Comparison of ENCODE assay signal across 9 mouse cellular contexts in genomic region chr11:52230694-52231093, GRCm38 (mm10). TPM values are rescaled to one million over a fixed set of nuclear protein-coding genes. Genes with fewer than 3 reads are reported as not detected.
DNase-seq lines count a peak whose midpoint lies in the region; ATAC-seq lines count a peak whose summit lies in the region.
"Had no signal": no experiment of that assay in that cellular context is flagged by ENCODE, and none has a peak within 500 bp of the region (broad histone marks: within the 10 kb centered on the region; RNA-seq: fewer than 3 reads in every experiment).

No protein-coding gene starts in this region.

- peak overlapping the region; percentile 93 for H3K4me3 ChIP-seq in kidney, embryonic 16.5 days (ENCODE audit: low read length)
- no peak overlapping the region for H3K4me3 ChIP-seq in forebrain, embryonic 11.5 days (ENCODE audit: low read depth, low read length)
- H3K4me3 ChIP-seq in limb, embryonic 12.5 days (replicated peaks) = peak overlapping the region; percentile 95
- peak overlapping the region; percentile 98 for H3K4me3 ChIP-seq in neural tube, embryonic 13.5 days

- no peaks in the 10 kb centered on the region for H3K36me3 ChIP-seq in kidney, embryonic 16.5 days (ENCODE audit: insufficient read depth, low read length)
- H3K36me3 ChIP-seq in forebrain, embryonic 11.5 days (ENCODE audit: control insufficient read depth, insufficient read depth, low read length) = no peaks in the 10 kb centered on the region
- H3K36me3 ChIP-seq in limb, embryonic 12.5 days = peaks cover 3% of the 10 kb centered on the region; the same call in 1 of the 2 replicates
- H3K36me3 ChIP-seq in neural tube, embryonic 13.5 days = peaks cover 1% of the 10 kb centered on the region; the same call in 1 of the 2 replicates

- no peak for ATAC-seq in kidney, embryonic 16.5 days (ENCODE audit: low FRiP score, low TSS enrichment)
- ATAC-seq in forebrain, embryonic 11.5 days (replicated peaks; ENCODE audit: low FRiP score) = no peak
- no peak for ATAC-seq in limb, embryonic 12.5 days (ENCODE audit: insufficient number of reproducible peaks, insufficient read depth, low FRiP score, low TSS enrichment, low read depth)
- no peak for ATAC-seq in neural tube, embryonic 13.5 days (ENCODE audit: low read depth)

- WGBS in kidney, embryonic 16.5 days = 44% methylated on average over 5 of the region's 5 CpGs
- 63% methylated on average over 5 of the region's 5 CpGs for WGBS in forebrain, embryonic 11.5 days
- 48% methylated on average over 5 of the region's 5 CpGs for WGBS in limb, embryonic 12.5 days
- 64% methylated on average over 5 of the region's 5 CpGs for WGBS in neural tube, embryonic 13.5 days

- H3K27ac ChIP-seq in kidney, embryonic 16.5 days (ENCODE audit: low read length) = peak overlapping the region; percentile 99
- no peak overlapping the region for H3K27ac ChIP-seq in forebrain, embryonic 11.5 days (ENCODE audit: low read depth, low read length)
- peak overlapping the region; percentile 98; the same call in 1 of the 2 replicates for H3K27ac ChIP-seq in limb, embryonic 12.5 days
- peak overlapping the region; percentile 100 for H3K27ac ChIP-seq in neural tube, embryonic 13.5 days (replicated peaks)

- peak overlapping the region; percentile 98 for H3K9ac ChIP-seq in kidney, embryonic 16.5 days (replicated peaks; ENCODE audit: low read length)
- peak overlapping the region; percentile 99; the same call in 1 of the 2 replicates for H3K9ac ChIP-seq in forebrain, embryonic 11.5 days (ENCODE audit: low read length)
- H3K9ac ChIP-seq in limb, embryonic 12.5 days (replicated peaks) = peak overlapping the region; percentile 97; the same call in 1 of the 2 replicates
- H3K9ac ChIP-seq in neural tube, embryonic 13.5 days = peak overlapping the region; percentile 98

- H3K9me3 ChIP-seq in kidney, embryonic 16.5 days (ENCODE audit: low read length) = no peaks in the 10 kb centered on the region
- H3K9me3 ChIP-seq in forebrain, embryonic 11.5 days (ENCODE audit: control insufficient read depth, low read length) = no peaks in the 10 kb centered on the region
- no peaks in the 10 kb centered on the region for H3K9me3 ChIP-seq in limb, embryonic 12.5 days
- no peaks in the 10 kb centered on the region for H3K9me3 ChIP-seq in neural tube, embryonic 13.5 days

- peak overlapping the region; percentile 90 for H3K4me2 ChIP-seq in kidney, embryonic 16.5 days (replicated peaks; ENCODE audit: low read depth, low read length)
- peak overlapping the region; percentile 90; the same call in 1 of the 2 replicates for H3K4me2 ChIP-seq in forebrain, embryonic 11.5 days (ENCODE audit: low read depth, low read length, severe bottlenecking)
- peak overlapping the region; percentile 84 for H3K4me2 ChIP-seq in limb, embryonic 12.5 days
- peak overlapping the region; percentile 90 for H3K4me2 ChIP-seq in neural tube, embryonic 13.5 days

- no peak for DNase-seq in kidney, adult 11 months
- no peak for DNase-seq in forebrain, embryonic 11.5 days (ENCODE audit: low spot score)
- DNase-seq in ovary, postnatal 10 days (ENCODE audit: low spot score) = no peak
- DNase-seq in T-cell, adult 2 months (ENCODE audit: low spot score) = no peak
- DNase-seq in retina, embryonic 14.5 days (ENCODE audit: low spot score) = no peak
- DNase-seq: cerebellum, postnatal 25 days had no signal

- H3K27me3 ChIP-seq in kidney, embryonic 16.5 days (ENCODE audit: insufficient read depth, low read length) = no peaks in the 10 kb centered on the region
- no peaks in the 10 kb centered on the region for H3K27me3 ChIP-seq in forebrain, embryonic 11.5 days (ENCODE audit: control insufficient read depth, insufficient read depth, low read length)
- H3K27me3 ChIP-seq in limb, embryonic 12.5 days = no peaks in the 10 kb centered on the region
- H3K27me3 ChIP-seq in neural tube, embryonic 13.5 days = no peaks in the 10 kb centered on the region

- H3K4me1 ChIP-seq in kidney, embryonic 16.5 days (ENCODE audit: insufficient read depth, low read length) = peaks cover 19% of the 10 kb centered on the region
- 0 out of 2 replicates have a peak, but pooled peaks cover 2% of the 10 kb centered on the region for H3K4me1 ChIP-seq in forebrain, embryonic 11.5 days (replicated peaks; ENCODE audit: control insufficient read depth, insufficient read depth, low read length)
- peaks cover 16% of the 10 kb centered on the region for H3K4me1 ChIP-seq in limb, embryonic 12.5 days (replicated peaks)
- peaks cover 32% of the 10 kb centered on the region for H3K4me1 ChIP-seq in neural tube, embryonic 13.5 days (replicated peaks)

RNA-seq across cellular contexts. Expression of gene Skp1a, which starts 1.1 kb away (rescaled TPM):
- polyA plus RNA-seq in kidney, embryonic 16.5 days (2015; fragmentation: Nextera tagmentation; extraction: Ambion mirVana) = 742 and 792 TPM in 2 replicates
- 855 and 927 TPM in 2 replicates for polyA plus RNA-seq in forebrain, embryonic 11.5 days (2014; fragmentation: Nextera tagmentation; extraction: Ambion mirVana)
- 871 and 976 TPM in 2 replicates for polyA plus RNA-seq in limb, embryonic 12.5 days (2016; fragmentation: Nextera tagmentation; extraction: Ambion mirVana)
- 1,170 and 1,204 TPM in 2 replicates for polyA plus RNA-seq in neural tube, embryonic 13.5 days (2015; fragmentation: Nextera tagmentation; extraction: Ambion mirVana)

RNA-seq across cellular contexts. Expression of gene Olfr1371, which starts 16.9 kb away (rescaled TPM):
- not detected in 2 replicates for polyA plus RNA-seq in kidney, embryonic 16.5 days (2015; fragmentation: Nextera tagmentation; extraction: Ambion mirVana)
- polyA plus RNA-seq in forebrain, embryonic 11.5 days (2014; fragmentation: Nextera tagmentation; extraction: Ambion mirVana) = not detected in 2 replicates
- not detected in 2 replicates for polyA plus RNA-seq in limb, embryonic 12.5 days (2016; fragmentation: Nextera tagmentation; extraction: Ambion mirVana)
- not detected in 2 replicates for polyA plus RNA-seq in neural tube, embryonic 13.5 days (2015; fragmentation: Nextera tagmentation; extraction: Ambion mirVana)

RNA-seq across cellular contexts. Expression of gene Tcf7, which starts 52.1 kb away (rescaled TPM):
- polyA plus RNA-seq in kidney, embryonic 16.5 days (2015; fragmentation: Nextera tagmentation; extraction: Ambion mirVana) = 5.6 and 7.1 TPM in 2 replicates
- 9.5 and 9.6 TPM in 2 replicates for polyA plus RNA-seq in forebrain, embryonic 11.5 days (2014; fragmentation: Nextera tagmentation; extraction: Ambion mirVana)
- 12.6 and 13.7 TPM in 2 replicates for polyA plus RNA-seq in limb, embryonic 12.5 days (2016; fragmentation: Nextera tagmentation; extraction: Ambion mirVana)
- 5.9 TPM in 2 replicates for polyA plus RNA-seq in neural tube, embryonic 13.5 days (2015; fragmentation: Nextera tagmentation; extraction: Ambion mirVana)
